Mouse (Mus musculus) erythroblast, embryonic 14.5 days (primary cell): ENCODE data around the gene Zfp105. TPM values are rescaled to one million over a fixed set of nuclear protein-coding genes. Genes with fewer than 3 reads are reported as not detected.

ENCODE experiments used
- H3K27me3 ChIP-seq: 2 replicates; pipeline ENCODE4 v1.6.1; 2012; ENCODE audit warnings: inconsistent platforms; ENCODE audit not compliant: control insufficient read depth
- H3K36me3 ChIP-seq: 2 replicates; pipeline ENCODE4 v1.6.1; 2012; ENCODE audit warnings: mild to moderate bottlenecking, inconsistent platforms; ENCODE audit not compliant: control insufficient read depth
- H3K4me1 ChIP-seq: 2 replicates; pipeline ENCODE4 v1.6.1; 2012; ENCODE audit warnings: inconsistent platforms; ENCODE audit not compliant: control insufficient read depth
- H3K4me3 ChIP-seq: replicated peaks from 2 replicates; pipeline ENCODE3; 2012; ENCODE audit warnings: moderate library complexity, mild to moderate bottlenecking, inconsistent platforms
- H3K9me3 ChIP-seq: 2 replicates; pipeline ENCODE4 v1.6.1; 2012; ENCODE audit warnings: low read length, inconsistent platforms, mixed read lengths; ENCODE audit not compliant: control insufficient read depth
- GATA1 ChIP-seq: IDR thresholded peaks from 2 replicates; pipeline ENCODE4 v1.6.1; 2012; ENCODE audit warnings: low read length, inconsistent platforms, mixed read lengths
- TAL1 ChIP-seq: IDR thresholded peaks from 3 replicates; pipeline ENCODE4 v1.6.1; 2012; ENCODE audit warnings: low read length, inconsistent platforms, mixed read lengths
- polyA plus RNA-seq: library from polyadenylated mRNA; stranded (reverse); fragments of >175 nt; gene quantifications from 2 replicates; pipeline ENCODE4 v1.2.3, GENCODE M21; 2012

The Zfp105 gene
- polyA plus RNA-seq, 1 experiment = not detected

DNA sequence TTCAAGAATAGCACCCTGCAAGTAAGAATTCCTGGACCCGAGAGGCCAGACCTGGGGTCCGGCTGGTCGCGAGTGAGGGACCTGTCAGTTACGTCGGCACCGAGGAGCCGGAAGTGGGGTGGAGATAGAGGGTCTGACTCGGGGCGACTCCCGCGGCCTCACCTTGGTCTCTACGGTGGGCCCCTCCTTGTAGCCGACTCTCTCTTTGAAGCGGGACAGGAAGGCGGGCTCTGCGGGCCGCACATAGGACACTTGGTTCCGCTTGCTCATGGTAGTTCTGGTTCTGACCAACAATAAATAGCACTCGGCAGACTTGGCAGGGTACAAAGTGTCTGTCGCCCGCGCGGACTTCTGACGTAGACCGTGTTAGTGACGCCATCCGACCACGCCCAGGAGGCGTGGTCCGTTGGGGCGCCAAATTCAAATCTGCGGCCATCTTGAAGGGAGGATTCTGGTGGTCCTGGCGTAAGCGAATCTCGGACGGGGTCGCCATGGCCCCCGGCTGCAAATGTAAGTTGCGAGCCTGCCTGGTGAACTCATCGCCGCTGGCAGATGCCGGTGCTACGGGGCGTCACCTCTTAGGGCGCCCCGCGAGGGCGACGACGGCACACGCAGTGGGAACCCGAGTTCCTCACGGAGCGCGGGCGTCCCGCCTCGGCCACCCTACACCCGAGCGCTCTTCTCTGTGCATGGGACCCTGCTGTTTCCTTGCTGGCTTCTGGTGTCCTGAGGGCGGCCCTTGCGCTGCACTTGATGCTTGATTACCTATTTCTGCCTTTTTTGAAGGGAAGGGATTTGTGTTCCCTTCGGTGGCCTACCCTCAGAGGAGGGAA, 28.0 kb downstream of the Zfp105 start, which contains the start of the genes 1110059G10Rik and Kif15:
TSS of gene 1110059G10Rik (minus strand) at position 358 of the 833 bp plus-strand sequence.
TSS of gene Kif15 (plus strand) at position 404 of the 833 bp plus-strand sequence.
- Histone ChIP-seq H3K9me3 (no peaks in the 10 kb centered on the region), H3K4me3 (peak within 1 kb of the TSS; percentile 90), H3K27me3 (no peaks in the 10 kb centered on the region), H3K36me3 (peaks cover 63% of the 10 kb centered on the region), H3K4me1 (peaks cover 30% of the 10 kb centered on the region)
- no peak for TF ChIP-seq TAL1
- no peak for TF ChIP-seq GATA1

Other genes with a start within 250 kb of the Zfp105 start
- 0.12 TPM in 1 of 2 replicates, not detected in the other for gene Topaz1, start 175.7 kb upstream of the Zfp105 start, polyA plus RNA-seq
- not detected in 2 replicates for gene Tcaim, start 117.5 kb upstream of the Zfp105 start, polyA plus RNA-seq
- gene Gm35549, start 79.0 kb upstream of the Zfp105 start, polyA plus RNA-seq = not detected in 2 replicates
- 0.45 and 0.46 TPM in 2 replicates for gene Zfp445, start 57.1 kb upstream of the Zfp105 start, polyA plus RNA-seq
- gene Zkscan7, start 37.4 kb upstream of the Zfp105 start, polyA plus RNA-seq = not detected in 2 replicates
- gene 1110059G10Rik, start 27.9 kb downstream of the Zfp105 start, polyA plus RNA-seq = 0.46 and 0.77 TPM in 2 replicates
- 1.1 and 1.6 TPM in 2 replicates for gene Kif15, start 28.0 kb downstream of the Zfp105 start, polyA plus RNA-seq
- 0.04 and 0.30 TPM in 2 replicates for gene Tmem42, start 98.3 kb downstream of the Zfp105 start, polyA plus RNA-seq
- 0.04 TPM in 1 of 2 replicates, not detected in the other for gene Tgm4, start 111.7 kb downstream of the Zfp105 start, polyA plus RNA-seq
- gene Zdhhc3, start 190.1 kb downstream of the Zfp105 start, polyA plus RNA-seq = 3.2 and 3.3 TPM in 2 replicates
- gene Exosc7, start 190.1 kb downstream of the Zfp105 start, polyA plus RNA-seq = 0.53 and 0.86 TPM in 2 replicates
- not detected in 2 replicates for gene Clec3b, start 227.9 kb downstream of the Zfp105 start, polyA plus RNA-seq